Mouse (Mus musculus) G1E (cell line): ENCODE results near the gene Tpcn1.

Source experiments
- CTCF ChIP-seq: IDR thresholded peaks from 2 replicates; pipeline ENCODE4 v1.5.1; 2012; ENCODE audit warnings: low read depth, low read length, inconsistent platforms, mixed read lengths
- GATA1 ChIP-seq: IDR thresholded peaks from 2 replicates; pipeline ENCODE4 v1.6.1; 2012; ENCODE audit warnings: borderline replicate concordance, low read length, inconsistent platforms, mixed read lengths
- GATA2 ChIP-seq: IDR thresholded peaks from 2 replicates; pipeline ENCODE4 v1.6.1; 2012; ENCODE audit warnings: low read depth, low read length, inconsistent platforms, borderline replicate concordance
- POLR2AphosphoS5 ChIP-seq: IDR thresholded peaks from 2 replicates; pipeline ENCODE4 v1.6.1; 2012; ENCODE audit warnings: low read depth, low read length, inconsistent platforms; ENCODE audit not compliant: insufficient replicate concordance
- TAL1 ChIP-seq: conservative IDR thresholded peaks from 2 replicates; pipeline ENCODE4 v1.6.1; 2012; ENCODE audit warnings: low read depth, low read length, inconsistent platforms, mixed read lengths

GRCm38 (mm10) chr5:120618778-120619177, 30.3 kb upstream of the Tpcn1 start:
- no peak for TF ChIP-seq CTCF
- no peak for TF ChIP-seq POLR2AphosphoS5
- no peak for TF ChIP-seq GATA1
- no peak for TF ChIP-seq GATA2
- no peak for TF ChIP-seq TAL1
